In the genomic region with DNA sequence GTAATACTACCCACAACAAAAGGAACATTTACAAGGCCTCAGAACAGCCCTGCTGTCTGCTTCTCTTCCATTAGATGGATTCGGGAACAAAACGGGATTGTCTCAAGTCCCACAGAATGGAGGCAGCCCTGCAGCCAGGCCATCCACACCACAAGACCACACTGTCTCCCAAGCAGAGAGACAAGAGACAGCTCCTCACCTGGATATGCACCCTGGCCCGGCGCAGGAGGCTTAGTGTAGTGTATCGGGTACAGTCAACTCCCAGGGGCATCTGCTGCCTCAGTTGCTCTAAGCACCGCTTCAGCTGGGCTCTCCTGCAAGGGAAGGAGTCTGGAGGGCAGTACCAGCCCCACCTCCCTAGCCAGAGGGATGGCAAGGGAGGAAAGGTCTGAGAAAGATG, we compare ENCODE assay signal across 8 mouse cellular contexts. TPM values are rescaled to one million over a fixed set of nuclear protein-coding genes. Genes with fewer than 3 reads are reported as not detected.
A peak's percentile ranks its signal among the peaks of the same experiment; 100 is the strongest.
DNase-seq lines count a peak whose midpoint lies in the region; ATAC-seq and TF ChIP-seq lines count a peak whose summit lies in the region.

No protein-coding gene starts in this region.

- no peak for TF ChIP-seq EP300 in heart, postnatal 0 days (IDR thresholded peaks at IDR 0.05; ENCODE audit: low read depth)

- no peaks in the 10 kb centered on the region for H3K27me3 ChIP-seq in heart, postnatal 0 days (ENCODE audit: control insufficient read depth, insufficient read depth, low read length)
- peaks cover 10% of the 10 kb centered on the region; the same call in 1 of the 2 replicates for H3K27me3 ChIP-seq in embryonic facial prominence, embryonic 10.5 days (replicated peaks; ENCODE audit: low read depth, poor library complexity, severe bottlenecking)
- H3K27me3 ChIP-seq in hindbrain, embryonic 15.5 days: no peaks in the 10 kb centered on the region
- no peaks in the 10 kb centered on the region for H3K27me3 ChIP-seq in midbrain, embryonic 13.5 days

- peak overlapping the region; percentile 73; the same call in 1 of the 2 replicates for H3K4me3 ChIP-seq in heart, postnatal 0 days (ENCODE audit: low read depth, low read length)
- peak overlapping the region; percentile 74 for H3K4me3 ChIP-seq in embryonic facial prominence, embryonic 10.5 days
- H3K4me3 ChIP-seq in hindbrain, embryonic 15.5 days: 0 out of 2 replicates have a peak overlapping the region, but pooled peaks have one; percentile 80
- H3K4me3 ChIP-seq in midbrain, embryonic 13.5 days (replicated peaks): peak overlapping the region; percentile 60

- no peaks in the 10 kb centered on the region for H3K9me3 ChIP-seq in heart, postnatal 0 days (replicated peaks; ENCODE audit: control insufficient read depth, low read length)
- H3K9me3 ChIP-seq in embryonic facial prominence, embryonic 10.5 days: no peaks in the 10 kb centered on the region
- H3K9me3 ChIP-seq in hindbrain, embryonic 15.5 days: no peaks in the 10 kb centered on the region
- no peaks in the 10 kb centered on the region for H3K9me3 ChIP-seq in midbrain, embryonic 13.5 days

- no peak overlapping the region for H3K9ac ChIP-seq in heart, postnatal 0 days (replicated peaks; ENCODE audit: low read depth, low read length)
- 0 out of 2 replicates have a peak overlapping the region, but pooled peaks have one; percentile 59 for H3K9ac ChIP-seq in hindbrain, embryonic 15.5 days
- H3K9ac ChIP-seq in midbrain, embryonic 13.5 days (replicated peaks): peak overlapping the region; percentile 76

- peaks cover 29% of the 10 kb centered on the region for H3K36me3 ChIP-seq in heart, postnatal 0 days (replicated peaks; ENCODE audit: control insufficient read depth, insufficient read depth, low read length)
- peaks cover 41% of the 10 kb centered on the region for H3K36me3 ChIP-seq in embryonic facial prominence, embryonic 10.5 days (replicated peaks)
- H3K36me3 ChIP-seq in hindbrain, embryonic 15.5 days: peaks cover 16% of the 10 kb centered on the region
- peaks cover 29% of the 10 kb centered on the region for H3K36me3 ChIP-seq in midbrain, embryonic 13.5 days

- peak overlapping the region; percentile 90 for H3K4me2 ChIP-seq in heart, postnatal 0 days (ENCODE audit: low read depth, low read length)
- peak overlapping the region; percentile 81 for H3K4me2 ChIP-seq in hindbrain, embryonic 15.5 days
- H3K4me2 ChIP-seq in midbrain, embryonic 13.5 days (replicated peaks): peak overlapping the region; percentile 88

- 83% methylated on average over 6 of the region's 6 CpGs for WGBS in heart, postnatal 0 days
- 84% methylated on average over 6 of the region's 6 CpGs for WGBS in embryonic facial prominence, embryonic 10.5 days
- 86% methylated on average over 6 of the region's 6 CpGs for WGBS in hindbrain, embryonic 15.5 days
- 80% methylated on average over 6 of the region's 6 CpGs for WGBS in midbrain, embryonic 13.5 days

- DNase-seq in heart, postnatal 0 days (ENCODE audit: low spot score): no peak
- DNase-seq in heart, adult 11 months: no peak
- DNase-seq in embryonic facial prominence, embryonic 10.5 days (ENCODE audit: low spot score): no peak
- DNase-seq in adrenal gland, postnatal 10 days: no peak
- DNase-seq in lung, postnatal 25 days (ENCODE audit: low spot score): no peak

- TF ChIP-seq CTCF in heart, postnatal 0 days (IDR thresholded peaks at IDR 0.05; ENCODE audit: low read depth): no peak

- H3K4me1 ChIP-seq in heart, postnatal 0 days (ENCODE audit: control insufficient read depth, insufficient read depth): peaks cover 23% of the 10 kb centered on the region
- peaks cover 54% of the 10 kb centered on the region for H3K4me1 ChIP-seq in embryonic facial prominence, embryonic 10.5 days
- H3K4me1 ChIP-seq in hindbrain, embryonic 15.5 days (replicated peaks): peaks cover 40% of the 10 kb centered on the region
- H3K4me1 ChIP-seq in midbrain, embryonic 13.5 days (replicated peaks): peaks cover 48% of the 10 kb centered on the region

- H3K27ac ChIP-seq in heart, postnatal 0 days (ENCODE audit: low read depth): no peak overlapping the region
- H3K27ac ChIP-seq in embryonic facial prominence, embryonic 10.5 days (replicated peaks): no peak overlapping the region
- no peak overlapping the region for H3K27ac ChIP-seq in hindbrain, embryonic 15.5 days (replicated peaks)
- H3K27ac ChIP-seq in midbrain, embryonic 13.5 days: no peak overlapping the region

- ATAC-seq in heart, postnatal 0 days (ENCODE audit: insufficient read depth, low read depth): no peak
- ATAC-seq in hindbrain, embryonic 15.5 days (ENCODE audit: low FRiP score, low read depth): no peak
- ATAC-seq in midbrain, embryonic 13.5 days: no peak
- no peak for ATAC-seq in cerebellum, adult (ENCODE audit: insufficient number of reproducible peaks, low FRiP score, low TSS enrichment)

RNA-seq across cellular contexts. Expression of gene Mxd3, which starts 1.5 kb away (rescaled TPM):
- total RNA-seq in heart, postnatal 0 days (2014; rRNA removed; ENCODE audit: low replicate concordance): 24.8 and 33.1 TPM in 2 replicates
- polyA plus RNA-seq in heart, postnatal 0 days (2015; fragmentation: Nextera tagmentation; extraction: Ambion mirVana): 8.6 and 11.4 TPM in 2 replicates
- 20.5 and 20.9 TPM in 2 replicates for polyA plus RNA-seq in embryonic facial prominence, embryonic 10.5 days (2016; fragmentation: Nextera tagmentation; extraction: Ambion mirVana)
- 11.3 and 14.4 TPM in 2 replicates for polyA plus RNA-seq in hindbrain, embryonic 15.5 days (2015; fragmentation: Nextera tagmentation; extraction: Ambion mirVana)
- polyA plus RNA-seq in midbrain, embryonic 13.5 days (2015; fragmentation: Nextera tagmentation; extraction: Ambion mirVana): 18.4 and 19.9 TPM in 2 replicates
- total RNA-seq in adrenal gland, postnatal 10 days (2021): 10 to 100 TPM; 11.0 to 12.8 TPM

RNA-seq across cellular contexts. Expression of gene Rab24, which starts 6.4 kb away (rescaled TPM):
- 69.2 and 74.5 TPM in 2 replicates for total RNA-seq in heart, postnatal 0 days (2014; rRNA removed; ENCODE audit: low replicate concordance)
- 53.0 and 59.9 TPM in 2 replicates for polyA plus RNA-seq in heart, postnatal 0 days (2015; fragmentation: Nextera tagmentation; extraction: Ambion mirVana)
- 70.4 and 73.3 TPM in 2 replicates for polyA plus RNA-seq in embryonic facial prominence, embryonic 10.5 days (2016; fragmentation: Nextera tagmentation; extraction: Ambion mirVana)
- 103 and 108 TPM in 2 replicates for polyA plus RNA-seq in hindbrain, embryonic 15.5 days (2015; fragmentation: Nextera tagmentation; extraction: Ambion mirVana)
- 99.5 and 108 TPM in 2 replicates for polyA plus RNA-seq in midbrain, embryonic 13.5 days (2015; fragmentation: Nextera tagmentation; extraction: Ambion mirVana)
- 10 to 100 TPM; 54.8 to 67.8 TPM for total RNA-seq in adrenal gland, postnatal 10 days (2021)

RNA-seq across cellular contexts. Expression of gene Prelid1, which starts 7.9 kb away (rescaled TPM):
- total RNA-seq in heart, postnatal 0 days (2014; rRNA removed; ENCODE audit: low replicate concordance): 161 and 188 TPM in 2 replicates
- polyA plus RNA-seq in heart, postnatal 0 days (2015; fragmentation: Nextera tagmentation; extraction: Ambion mirVana): 192 and 196 TPM in 2 replicates
- polyA plus RNA-seq in embryonic facial prominence, embryonic 10.5 days (2016; fragmentation: Nextera tagmentation; extraction: Ambion mirVana): 460 and 481 TPM in 2 replicates
- 338 and 343 TPM in 2 replicates for polyA plus RNA-seq in hindbrain, embryonic 15.5 days (2015; fragmentation: Nextera tagmentation; extraction: Ambion mirVana)
- polyA plus RNA-seq in midbrain, embryonic 13.5 days (2015; fragmentation: Nextera tagmentation; extraction: Ambion mirVana): 308 and 310 TPM in 2 replicates
- 100 to 1,000 TPM; 168 to 185 TPM for total RNA-seq in adrenal gland, postnatal 10 days (2021)

RNA-seq across cellular contexts. Expression of gene Lman2, which starts 34.4 kb away (rescaled TPM):
- 89.3 and 100 TPM in 2 replicates for total RNA-seq in heart, postnatal 0 days (2014; rRNA removed; ENCODE audit: low replicate concordance)
- 41.3 and 42.4 TPM in 2 replicates for polyA plus RNA-seq in heart, postnatal 0 days (2015; fragmentation: Nextera tagmentation; extraction: Ambion mirVana)
- 101 and 110 TPM in 2 replicates for polyA plus RNA-seq in embryonic facial prominence, embryonic 10.5 days (2016; fragmentation: Nextera tagmentation; extraction: Ambion mirVana)
- 49.5 and 50.1 TPM in 2 replicates for polyA plus RNA-seq in hindbrain, embryonic 15.5 days (2015; fragmentation: Nextera tagmentation; extraction: Ambion mirVana)
- 61.6 and 62.6 TPM in 2 replicates for polyA plus RNA-seq in midbrain, embryonic 13.5 days (2015; fragmentation: Nextera tagmentation; extraction: Ambion mirVana)
- 100 to 1,000 TPM; 105 to 113 TPM for total RNA-seq in adrenal gland, postnatal 10 days (2021)

RNA-seq across cellular contexts. Expression of gene Rgs14, which starts 41.4 kb away (rescaled TPM):
- total RNA-seq in heart, postnatal 0 days (2014; rRNA removed; ENCODE audit: low replicate concordance): 0.46 and 1.1 TPM in 2 replicates
- polyA plus RNA-seq in heart, postnatal 0 days (2015; fragmentation: Nextera tagmentation; extraction: Ambion mirVana): 0.30 and 0.32 TPM in 2 replicates
- polyA plus RNA-seq in embryonic facial prominence, embryonic 10.5 days (2016; fragmentation: Nextera tagmentation; extraction: Ambion mirVana): 0.54 and 0.97 TPM in 2 replicates
- polyA plus RNA-seq in hindbrain, embryonic 15.5 days (2015; fragmentation: Nextera tagmentation; extraction: Ambion mirVana): 0.29 and 0.41 TPM in 2 replicates
- 0.14 and 0.39 TPM in 2 replicates for polyA plus RNA-seq in midbrain, embryonic 13.5 days (2015; fragmentation: Nextera tagmentation; extraction: Ambion mirVana)
- total RNA-seq in adrenal gland, postnatal 10 days (2021): 1 to 10 TPM; 1.9 to 2.6 TPM
